Mouse (Mus musculus) cortical plate, adult 2 months (tissue): ENCODE results near the gene BC005561. TPM values are rescaled to one million over a fixed set of nuclear protein-coding genes. Genes with fewer than 3 reads are reported as not detected.
"Not testable (repeated sequence)": the region's sequence is repeated elsewhere in the genome, so short reads cannot be mapped to it uniquely, and the experiment has no call there.

Experiments used
- H3K27ac ChIP-seq: fragments of 200-500 bp; 2 replicates; pipeline ENCODE4 v1.5.1; 2012; ENCODE audit warnings: low read length, control low read depth, inconsistent platforms; ENCODE audit not compliant: insufficient read depth
- H3K4me1 ChIP-seq: fragments of 200-500 bp; 2 replicates; pipeline ENCODE4 v1.6.1; 2011; ENCODE audit warnings: low read length; ENCODE audit not compliant: control insufficient read depth, insufficient read depth
- H3K4me3 ChIP-seq: fragments of 200-500 bp; 2 replicates; pipeline ENCODE4 v1.5.1; 2011; ENCODE audit warnings: mild to moderate bottlenecking, low read length, control low read depth; ENCODE audit not compliant: insufficient read depth
- CTCF ChIP-seq: fragments of 200-500 bp; IDR thresholded peaks from 2 replicates; pipeline ENCODE4 v1.5.1; 2011; ENCODE audit warnings: mild to moderate bottlenecking, control low read depth, low read length; ENCODE audit not compliant: insufficient read depth; ENCODE audit errors: extremely low read depth
- POLR2A ChIP-seq: fragments of 200-500 bp; IDR thresholded peaks from 2 replicates; pipeline ENCODE4 v1.6.1; 2011; ENCODE audit warnings: mild to moderate bottlenecking, low read length, control low read depth; ENCODE audit not compliant: insufficient read depth; ENCODE audit errors: extremely low read depth
- polyA plus RNA-seq: library from polyadenylated mRNA; depleted of rRNA; stranded (reverse); fragments of >200 nt; gene quantifications from 2 replicates; pipeline ENCODE4 v1.2.3, GENCODE M21; 2012; rRNA removed

Gene BC005561
- polyA plus RNA-seq, 1 experiment: 3.5 TPM

GRCm38 (mm10) chr5:104570766-104571165, 62.6 kb downstream of the BC005561 start:
- TF ChIP-seq POLR2A (no peak), CTCF (no peak)
- no peaks in the 10 kb centered on the region; the same call in 1 of the 2 replicates for H3K4me1 ChIP-seq
- H3K4me3 ChIP-seq: peak overlapping the region; percentile 81; the same call in 1 of the 2 replicates
- H3K27ac ChIP-seq: no peak overlapping the region

DNA sequence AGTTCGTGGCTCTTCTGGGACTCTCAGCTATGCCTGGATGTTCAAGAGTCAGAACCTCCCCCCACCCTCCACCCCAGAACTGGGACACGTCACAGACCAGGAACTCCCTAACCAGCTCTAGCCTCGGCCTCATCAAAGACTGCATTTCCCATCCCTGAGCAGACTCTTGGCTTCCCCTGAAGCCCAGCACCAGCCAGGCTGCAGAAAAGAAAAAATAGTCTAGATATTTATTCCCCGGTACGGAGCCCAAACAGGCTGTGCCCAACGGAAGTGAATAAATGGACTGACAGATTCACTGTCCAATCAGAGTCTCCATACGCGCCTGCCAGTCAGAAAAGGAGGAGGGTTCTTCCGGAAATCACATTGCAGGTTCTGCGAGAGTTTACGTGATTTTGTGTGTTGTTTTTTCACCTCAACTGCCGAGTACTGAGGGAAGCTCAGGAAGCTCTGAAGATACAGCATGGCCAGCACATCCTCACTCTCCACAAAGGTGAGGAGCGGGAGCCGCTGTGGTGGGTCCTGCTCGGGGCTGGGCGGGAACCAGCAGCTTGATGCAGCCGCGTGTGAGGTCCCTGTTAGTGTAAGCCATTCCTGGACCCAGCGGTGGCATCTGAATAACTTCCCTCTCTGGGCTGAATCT, 63.2 kb downstream of the BC005561 start:
- TF ChIP-seq POLR2A: peak; percentile 34; the same call in 1 of the 2 replicates

More for the DNA sequence above, 63.2 kb downstream of the BC005561 start:
- Histone ChIP-seq H3K4me3 (peak overlapping the region; percentile 81), H3K27ac (peak overlapping the region; percentile 94)
- H3K4me1 ChIP-seq: not testable (repeated sequence)

Other genes with a start within 250 kb of the BC005561 start
- gene Ibsp, start 209.2 kb upstream of the BC005561 start, polyA plus RNA-seq: 0.08 and 0.10 TPM in 2 replicates
- gene Mepe, start 183.0 kb upstream of the BC005561 start, polyA plus RNA-seq: not detected in 2 replicates
- 17.0 and 18.6 TPM in 2 replicates for gene Spp1, start 73.2 kb upstream of the BC005561 start, polyA plus RNA-seq
- 28.4 and 30.2 TPM in 2 replicates for gene Pkd2, start 48.9 kb upstream of the BC005561 start, polyA plus RNA-seq